Mouse (Mus musculus): ENCODE measurements around the gene D630045J12Rik. TPM values are rescaled to one million over a fixed set of nuclear protein-coding genes. Genes with fewer than 3 reads are reported as not detected.
A peak's percentile ranks its signal among the peaks of the same experiment; 100 is the strongest.

Gene D630045J12Rik
- polyA plus RNA-seq, 1 experiment from 2014 or later, result 16.9 TPM

- Histone ChIP-seq H3K27ac (replicated peaks) (0 out of 2 replicates have a peak overlapping the region, but pooled peaks have one; percentile 2), H3K4me2 (no peak overlapping the region), H3K9ac (no peak overlapping the region), H3K4me3 (no peak overlapping the region), H3K36me3 (peaks cover 47% of the 10 kb centered on the region), H3K4me1 (replicated peaks) (no peaks in the 10 kb centered on the region), H3K27me3 (no peaks in the 10 kb centered on the region), H3K9me3 (no peaks in the 10 kb centered on the region)
- WGBS, result 61% methylated on average over 8 of the region's 8 CpGs
- no peak for ATAC-seq (ENCODE audit: low FRiP score, low read depth)
Observed at GRCm38 (mm10) chr6:38145463-38146065, 108.2 kb downstream of the D630045J12Rik start.

- 59% methylated on average over 9 of the region's 9 CpGs for WGBS
- Histone ChIP-seq H3K27me3 (no peaks in the 10 kb centered on the region), H3K4me2 (no peak overlapping the region), H3K4me1 (replicated peaks) (no peaks in the 10 kb centered on the region), H3K36me3 (peaks cover 44% of the 10 kb centered on the region), H3K9me3 (no peaks in the 10 kb centered on the region), H3K9ac (no peak overlapping the region), H3K27ac (replicated peaks) (no peak overlapping the region), H3K4me3 (no peak overlapping the region)
- ATAC-seq (ENCODE audit: low FRiP score, low read depth), result no peak
Observed at GRCm38 (mm10) chr6:38144161-38144998, 109.4 kb downstream of the D630045J12Rik start.

- peaks cover 42% of the 10 kb centered on the region for H3K36me3 ChIP-seq
- H3K9me3 ChIP-seq, result no peaks in the 10 kb centered on the region
- H3K27me3 ChIP-seq, result no peaks in the 10 kb centered on the region
- no peak overlapping the region for H3K9ac ChIP-seq
- H3K4me1 ChIP-seq (replicated peaks), result no peaks in the 10 kb centered on the region
- no peak overlapping the region for H3K27ac ChIP-seq (replicated peaks)
- no peak overlapping the region for H3K4me2 ChIP-seq
- H3K4me3 ChIP-seq, result no peak overlapping the region
- 94% methylated on average over 9 of the region's 9 CpGs for WGBS
- ATAC-seq (ENCODE audit: low FRiP score, low read depth), result no peak
Observed at GRCm38 (mm10) chr6:38140402-38140801, 113.4 kb downstream of the D630045J12Rik start.

GRCm38 (mm10) chr6:38139086-38139485 lies 114.7 kb downstream of the D630045J12Rik start:
- Histone ChIP-seq H3K9ac (no peak overlapping the region), H3K4me2 (no peak overlapping the region), H3K36me3 (peaks cover 48% of the 10 kb centered on the region), H3K4me3 (no peak overlapping the region), H3K9me3 (no peaks in the 10 kb centered on the region), H3K4me1 (replicated peaks) (no peaks in the 10 kb centered on the region), H3K27me3 (no peaks in the 10 kb centered on the region), H3K27ac (replicated peaks) (no peak overlapping the region)
- WGBS, result 92% methylated on average over 3 of the region's 3 CpGs
- ATAC-seq (ENCODE audit: low FRiP score, low read depth), result no peak

GRCm38 (mm10) chr6:38134806-38135559 lies 118.8 kb downstream of the D630045J12Rik start:
- Histone ChIP-seq H3K4me3 (no peak overlapping the region), H3K4me1 (replicated peaks) (no peaks in the 10 kb centered on the region), H3K9ac (no peak overlapping the region), H3K4me2 (no peak overlapping the region), H3K36me3 (peaks cover 52% of the 10 kb centered on the region), H3K27me3 (no peaks in the 10 kb centered on the region), H3K27ac (replicated peaks) (no peak overlapping the region), H3K9me3 (no peaks in the 10 kb centered on the region)
- no peak for ATAC-seq (ENCODE audit: low FRiP score, low read depth)
- WGBS, result 88% methylated on average over 8 of the region's 8 CpGs

- Histone ChIP-seq H3K9ac (no peak overlapping the region), H3K4me1 (replicated peaks) (no peaks in the 10 kb centered on the region), H3K9me3 (no peaks in the 10 kb centered on the region), H3K4me2 (no peak overlapping the region), H3K4me3 (no peak overlapping the region), H3K27ac (replicated peaks) (no peak overlapping the region), H3K27me3 (no peaks in the 10 kb centered on the region), H3K36me3 (peaks cover 55% of the 10 kb centered on the region)
- ATAC-seq (ENCODE audit: low FRiP score, low read depth), result no peak
- WGBS, result 66% methylated on average over 4 of the region's 4 CpGs
Observed at GRCm38 (mm10) chr6:38131801-38132231, 122.0 kb downstream of the D630045J12Rik start.

GRCm38 (mm10) chr6:38129883-38130282 lies 123.9 kb downstream of the D630045J12Rik start:
- H3K9me3 ChIP-seq, result no peaks in the 10 kb centered on the region
- H3K4me1 ChIP-seq (replicated peaks), result no peaks in the 10 kb centered on the region
- no peaks in the 10 kb centered on the region for H3K27me3 ChIP-seq
- ATAC-seq (ENCODE audit: low FRiP score, low read depth), result no peak
- H3K4me3 ChIP-seq, result no peak overlapping the region
- H3K4me2 ChIP-seq, result no peak overlapping the region
- 97% methylated on average over 5 of the region's 5 CpGs for WGBS
- peaks cover 46% of the 10 kb centered on the region for H3K36me3 ChIP-seq
- no peak overlapping the region for H3K27ac ChIP-seq (replicated peaks)
- no peak overlapping the region for H3K9ac ChIP-seq

- H3K9ac ChIP-seq, result no peak overlapping the region
- 89% methylated on average over 14 of the region's 14 CpGs for WGBS
- H3K4me2 ChIP-seq, result no peak overlapping the region
- no peak overlapping the region for H3K27ac ChIP-seq (replicated peaks)
- no peaks in the 10 kb centered on the region for H3K9me3 ChIP-seq
- H3K27me3 ChIP-seq, result no peaks in the 10 kb centered on the region
- H3K4me1 ChIP-seq (replicated peaks), result no peaks in the 10 kb centered on the region
- no peak for ATAC-seq (ENCODE audit: low FRiP score, low read depth)
- H3K4me3 ChIP-seq, result no peak overlapping the region
- H3K36me3 ChIP-seq, result peaks cover 45% of the 10 kb centered on the region
Observed at GRCm38 (mm10) chr6:38128115-38128514, 125.7 kb downstream of the D630045J12Rik start.

GRCm38 (mm10) chr6:38125462-38125861 lies 128.3 kb downstream of the D630045J12Rik start:
- peaks cover 35% of the 10 kb centered on the region for H3K36me3 ChIP-seq
- H3K4me1 ChIP-seq (replicated peaks), result no peaks in the 10 kb centered on the region
- ATAC-seq (ENCODE audit: low FRiP score, low read depth), result no peak
- no peaks in the 10 kb centered on the region for H3K27me3 ChIP-seq
- H3K9me3 ChIP-seq, result no peaks in the 10 kb centered on the region
- WGBS, result 95% methylated on average over 3 of the region's 3 CpGs
- no peak overlapping the region for H3K4me3 ChIP-seq
- H3K27ac ChIP-seq (replicated peaks), result no peak overlapping the region
- H3K4me2 ChIP-seq, result no peak overlapping the region
- no peak overlapping the region for H3K9ac ChIP-seq

- no peak overlapping the region for H3K9ac ChIP-seq
- H3K4me1 ChIP-seq (replicated peaks), result no peaks in the 10 kb centered on the region
- WGBS, result 98% methylated on average over 5 of the region's 5 CpGs
- H3K27ac ChIP-seq (replicated peaks), result no peak overlapping the region
- H3K4me2 ChIP-seq, result no peak overlapping the region
- no peak overlapping the region for H3K4me3 ChIP-seq
- ATAC-seq (ENCODE audit: low FRiP score, low read depth), result no peak
- H3K9me3 ChIP-seq, result no peaks in the 10 kb centered on the region
- H3K36me3 ChIP-seq, result peaks cover 29% of the 10 kb centered on the region
- H3K27me3 ChIP-seq, result no peaks in the 10 kb centered on the region
Observed at GRCm38 (mm10) chr6:38124882-38125281, 128.9 kb downstream of the D630045J12Rik start.

GRCm38 (mm10) chr6:38124207-38124835 lies 129.5 kb downstream of the D630045J12Rik start, which contains the start of gene Atp6v0a4:
TSS of gene Atp6v0a4 (minus strand) at chr6:38124586.
- H3K27ac ChIP-seq (replicated peaks), result no peak within 1 kb of the TSS
- no peak within 1 kb of the TSS for H3K4me3 ChIP-seq
- H3K36me3 ChIP-seq, result peaks cover 25% of the 10 kb centered on the region
- no peak within 1 kb of the TSS for H3K4me2 ChIP-seq
- H3K9ac ChIP-seq, result no peak within 1 kb of the TSS
- 89% methylated on average over 7 of the region's 7 CpGs for whole genome bisulfite sequencing
- no peaks in the 10 kb centered on the region for H3K4me1 ChIP-seq (replicated peaks)
- H3K9me3 ChIP-seq, result no peaks in the 10 kb centered on the region
- ATAC-seq (ENCODE audit: low FRiP score, low read depth), result no peak
- no peaks in the 10 kb centered on the region for H3K27me3 ChIP-seq
